Mouse (Mus musculus) kidney, adult 2 months (tissue): Measurements from ENCODE around the gene Polr1d.

Experiments
- CTCF ChIP-seq: fragments of 200-500 bp; conservative IDR thresholded peaks from 2 replicates; pipeline ENCODE4 v1.5.1; 2011; ENCODE audit warnings: low read depth, mild to moderate bottlenecking, control low read depth, low read length, moderate library complexity, mixed read lengths; ENCODE audit not compliant: insufficient read depth, insufficient read length
- POLR2A ChIP-seq: fragments of 200-500 bp; IDR thresholded peaks from one replicate; pipeline ENCODE4 v1.6.1; 2011; ENCODE audit warnings: low read depth, low read length, control low read depth

DNA sequence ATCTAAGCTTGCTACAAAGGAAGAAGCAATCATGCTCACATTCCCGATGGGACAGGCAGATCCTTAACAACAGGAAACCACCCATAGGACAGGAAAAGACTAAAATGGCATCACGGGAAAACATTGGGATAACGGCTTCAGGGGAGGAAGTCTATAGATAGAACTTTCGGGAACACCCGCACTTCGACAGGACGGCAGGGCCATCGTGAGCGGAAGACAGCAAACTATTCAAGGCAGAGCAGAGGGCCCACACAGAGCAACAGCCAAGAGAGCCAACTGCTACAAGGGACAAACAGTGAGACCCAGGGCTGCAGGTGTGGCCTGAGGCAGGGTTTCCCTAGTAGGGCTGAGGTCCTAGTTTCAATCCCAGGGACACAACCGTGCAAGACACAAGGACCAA, 40.8 kb upstream of the Polr1d start:
- TF ChIP-seq POLR2A: no peak
- TF ChIP-seq CTCF: no peak
